Mouse (Mus musculus): ENCODE data around the gene Gm6482. TPM values are rescaled to one million over a fixed set of nuclear protein-coding genes. Genes with fewer than 3 reads are reported as not detected.
"Not testable (repeated sequence)": the region's sequence is repeated elsewhere in the genome, so short reads cannot be mapped to it uniquely, and the experiment has no call there.

Gm6482 gene
- not detected for total RNA-seq (2022)

- DNase-seq (ENCODE audit: low spot score in 2 of 2): not testable (repeated sequence)
Measured at GRCm38 (mm10) chr14:41408181-41408580, at the start of gene Gm6482. Gene Gm6482, minus strand, starts transcription at chr14:41408281.

DNA sequence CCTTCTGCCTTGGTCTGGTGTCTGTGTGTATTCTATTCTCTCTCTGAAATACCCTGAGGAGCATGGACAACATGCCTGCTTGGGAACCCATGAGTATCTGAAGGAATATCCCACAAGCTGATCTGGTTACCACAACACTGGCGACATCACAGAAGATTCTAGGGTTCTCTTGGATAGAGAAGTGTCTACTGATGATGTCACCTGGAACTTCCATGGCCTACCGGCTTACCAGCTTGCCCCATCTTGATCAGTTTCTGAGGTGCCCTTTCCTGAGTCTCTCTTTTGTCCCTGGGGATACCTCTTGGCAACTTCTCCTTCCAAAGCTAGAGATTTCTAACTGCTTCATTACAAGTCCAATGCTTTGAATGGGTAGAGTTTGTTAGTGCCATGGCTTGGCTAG, 45.3 kb upstream of the Gm6482 start, which contains the start of gene Gm7954:
Gm7954 (minus strand) TSS at position 101 of the 400 bp plus-strand sequence.
- not testable (repeated sequence) for DNase-seq (ENCODE audit: low spot score in 2 of 2)

GRCm38 (mm10) chr14:41425393-41426075, 17.5 kb upstream of the Gm6482 start:
- DNase-seq (ENCODE audit: low spot score in 2 of 2): peak in 1 of 2 experiments; percentile 15

GRCm38 (mm10) chr14:41424694-41425093, 16.6 kb upstream of the Gm6482 start:
- DNase-seq (ENCODE audit: low spot score in 2 of 2): not testable (repeated sequence)

- not testable (repeated sequence) for DNase-seq (ENCODE audit: low spot score in 2 of 2)
Measured at GRCm38 (mm10) chr14:41386279-41386678, 21.8 kb downstream of the Gm6482 start, which contains the start of gene Gm7945. Gene Gm7945, minus strand, starts transcription at chr14:41386379.

Other genes starting within 250 kb of the Gm6482 start
- gene Sftpd, start 223.1 kb downstream of the Gm6482 start, total RNA-seq (2022): not detected
- under 1 TPM in 2 of 4 experiments, not detected in 2; 0.59 to 0.63 TPM for gene Gm2832, start 129.5 kb downstream of the Gm6482 start, total RNA-seq (2022)
- gene Gm5798, start 59.7 kb downstream of the Gm6482 start, total RNA-seq (2022): 1 to 10 TPM in 1 of 4 experiments, not detected in 3; 1.3 TPM
- gene Gm7945, start 21.9 kb downstream of the Gm6482 start, total RNA-seq (2022): not detected
- gene Gm7954, start 45.2 kb upstream of the Gm6482 start, total RNA-seq (2022): not detected
- not detected for gene Gm3486, start 81.2 kb upstream of the Gm6482 start, total RNA-seq (2022)
- gene Gm7970, start 147.3 kb upstream of the Gm6482 start, total RNA-seq (2022): not detected
- gene 1700049E17Rik2, start 164.9 kb upstream of the Gm6482 start, total RNA-seq (2022): 1 to 10 TPM in 2 of 4 experiments, under 1 TPM in 1, not detected in 1; 0.70 to 1.4 (median 1.4) TPM
- gene Gm3072, start 216.3 kb upstream of the Gm6482 start, total RNA-seq (2022): not detected
- gene Gm3676, start 238.2 kb upstream of the Gm6482 start, total RNA-seq (2022): under 1 TPM in 1 of 4 experiments, not detected in 3; 0.46 TPM

All from left cerebral cortex, adult 8-10 months (tissue).